Mouse (Mus musculus): ENCODE measurements at regions not wholly inside any gene's neighbourhood (a gene's known extent, or its start where the extent isn't known, plus 50 kb on each side); places are given as distances from the start of the nearest gene placed in this dataset.

- H3K9me3 ChIP-seq (ENCODE audit: control insufficient read depth, low read length), result no peaks in the 10 kb centered on the region
- peak; percentile 68; the same call in 1 of the 2 replicates for ATAC-seq (ENCODE audit: low FRiP score, low TSS enrichment)
- H3K27me3 ChIP-seq (ENCODE audit: control insufficient read depth, insufficient read depth, low read length), result no peaks in the 10 kb centered on the region
- 63% methylated on average over 8 of the region's 8 CpGs for WGBS
- no peaks in the 10 kb centered on the region for H3K4me1 ChIP-seq (ENCODE audit: control insufficient read depth, insufficient read depth, low read length)
- H3K4me2 ChIP-seq (replicated peaks; ENCODE audit: low read depth, low read length), result no peak overlapping the region
- no peaks in the 10 kb centered on the region for H3K36me3 ChIP-seq (ENCODE audit: control insufficient read depth, insufficient read depth, low read length)
- H3K4me3 ChIP-seq (ENCODE audit: low read length), result no peak overlapping the region
- no peak overlapping the region for H3K9ac ChIP-seq (ENCODE audit: low read depth, low read length)
- no peak overlapping the region for H3K27ac ChIP-seq (ENCODE audit: low read depth, low read length)
Measured at GRCm38 (mm10) chr13:101062582-101062981, 229.4 kb upstream of the Slc30a5 start.

GRCm38 (mm10) chr13:101061233-101062144 is 228.3 kb upstream of the Slc30a5 start:
- Histone ChIP-seq H3K9ac (ENCODE audit: low read depth, low read length) (no peak overlapping the region), H3K9me3 (ENCODE audit: control insufficient read depth, low read length) (no peaks in the 10 kb centered on the region), H3K4me1 (ENCODE audit: control insufficient read depth, insufficient read depth, low read length) (no peaks in the 10 kb centered on the region), H3K4me2 (replicated peaks; ENCODE audit: low read depth, low read length) (no peak overlapping the region), H3K4me3 (ENCODE audit: low read length) (no peak overlapping the region), H3K36me3 (ENCODE audit: control insufficient read depth, insufficient read depth, low read length) (no peaks in the 10 kb centered on the region), H3K27me3 (ENCODE audit: control insufficient read depth, insufficient read depth, low read length) (no peaks in the 10 kb centered on the region), H3K27ac (ENCODE audit: low read depth, low read length) (no peak overlapping the region)
- 48% methylated on average over 15 of the region's 15 CpGs for WGBS
- ATAC-seq (ENCODE audit: low FRiP score, low TSS enrichment), result no peak

- Histone ChIP-seq H3K27ac (ENCODE audit: low read depth, low read length) (no peak overlapping the region), H3K4me2 (replicated peaks; ENCODE audit: low read depth, low read length) (no peak overlapping the region), H3K36me3 (ENCODE audit: control insufficient read depth, insufficient read depth, low read length) (no peaks in the 10 kb centered on the region), H3K9ac (ENCODE audit: low read depth, low read length) (no peak overlapping the region), H3K4me3 (ENCODE audit: low read length) (no peak overlapping the region), H3K4me1 (ENCODE audit: control insufficient read depth, insufficient read depth, low read length) (no peaks in the 10 kb centered on the region), H3K27me3 (ENCODE audit: control insufficient read depth, insufficient read depth, low read length) (no peaks in the 10 kb centered on the region), H3K9me3 (ENCODE audit: control insufficient read depth, low read length) (no peaks in the 10 kb centered on the region)
- ATAC-seq (ENCODE audit: low FRiP score, low TSS enrichment), result no peak
- WGBS, result 93% methylated on average over 1 of the region's 1 CpGs
Measured at GRCm38 (mm10) chr13:101049511-101049910, 216.3 kb upstream of the Slc30a5 start.

- Histone ChIP-seq H3K9me3 (ENCODE audit: control insufficient read depth, low read length) (no peaks in the 10 kb centered on the region), H3K36me3 (ENCODE audit: control insufficient read depth, insufficient read depth, low read length) (no peaks in the 10 kb centered on the region), H3K4me3 (ENCODE audit: low read length) (no peak overlapping the region), H3K27me3 (ENCODE audit: control insufficient read depth, insufficient read depth, low read length) (no peaks in the 10 kb centered on the region), H3K4me1 (ENCODE audit: control insufficient read depth, insufficient read depth, low read length) (no peaks in the 10 kb centered on the region), H3K9ac (ENCODE audit: low read depth, low read length) (no peak overlapping the region), H3K27ac (ENCODE audit: low read depth, low read length) (no peak overlapping the region), H3K4me2 (replicated peaks; ENCODE audit: low read depth, low read length) (no peak overlapping the region)
- 65% methylated on average over 1 of the region's 1 CpGs for WGBS
- no peak; the same call in 1 of the 2 replicates for ATAC-seq (ENCODE audit: low FRiP score, low TSS enrichment)
Measured at GRCm38 (mm10) chr13:101032594-101032993, 199.4 kb upstream of the Slc30a5 start.

GRCm38 (mm10) chr13:101026043-101026442 is 192.8 kb upstream of the Slc30a5 start:
- Histone ChIP-seq H3K9ac (ENCODE audit: low read depth, low read length) (no peak overlapping the region), H3K4me1 (ENCODE audit: control insufficient read depth, insufficient read depth, low read length) (no peaks in the 10 kb centered on the region), H3K4me2 (replicated peaks; ENCODE audit: low read depth, low read length) (no peak overlapping the region), H3K4me3 (ENCODE audit: low read length) (no peak overlapping the region), H3K27ac (ENCODE audit: low read depth, low read length) (no peak overlapping the region), H3K36me3 (ENCODE audit: control insufficient read depth, insufficient read depth, low read length) (no peaks in the 10 kb centered on the region), H3K9me3 (ENCODE audit: control insufficient read depth, low read length) (peaks cover 2% of the 10 kb centered on the region; the same call in 1 of the 2 replicates), H3K27me3 (ENCODE audit: control insufficient read depth, insufficient read depth, low read length) (no peaks in the 10 kb centered on the region)
- no peak for ATAC-seq (ENCODE audit: low FRiP score, low TSS enrichment)

GRCm38 (mm10) chr13:101025488-101025887 is 192.3 kb upstream of the Slc30a5 start:
- H3K27ac ChIP-seq (ENCODE audit: low read depth, low read length), result no peak overlapping the region
- 86% methylated on average over 2 of the region's 2 CpGs for WGBS

GRCm38 (mm10) chr13:101024971-101025370 is 191.7 kb upstream of the Slc30a5 start:
- H3K36me3 ChIP-seq (ENCODE audit: control insufficient read depth, insufficient read depth, low read length), result no peaks in the 10 kb centered on the region
- no peaks in the 10 kb centered on the region for H3K4me1 ChIP-seq (ENCODE audit: control insufficient read depth, insufficient read depth, low read length)
- H3K9ac ChIP-seq (ENCODE audit: low read depth, low read length), result no peak overlapping the region
- no peak overlapping the region for H3K4me2 ChIP-seq (replicated peaks; ENCODE audit: low read depth, low read length)
- H3K27ac ChIP-seq (ENCODE audit: low read depth, low read length), result no peak overlapping the region
- H3K27me3 ChIP-seq (ENCODE audit: control insufficient read depth, insufficient read depth, low read length), result no peaks in the 10 kb centered on the region
- peaks cover 4% of the 10 kb centered on the region; the same call in 1 of the 2 replicates for H3K9me3 ChIP-seq (ENCODE audit: control insufficient read depth, low read length)
- no peak overlapping the region for H3K4me3 ChIP-seq (ENCODE audit: low read length)
- WGBS, result 90% methylated on average over 2 of the region's 2 CpGs
- ATAC-seq (ENCODE audit: low FRiP score, low TSS enrichment), result no peak

More at GRCm38 (mm10) chr13:101025488-101025887, 192.3 kb upstream of the Slc30a5 start:
- Histone ChIP-seq H3K9me3 (ENCODE audit: control insufficient read depth, low read length) (peaks cover 4% of the 10 kb centered on the region; the same call in 1 of the 2 replicates), H3K36me3 (ENCODE audit: control insufficient read depth, insufficient read depth, low read length) (no peaks in the 10 kb centered on the region), H3K9ac (ENCODE audit: low read depth, low read length) (no peak overlapping the region), H3K27me3 (ENCODE audit: control insufficient read depth, insufficient read depth, low read length) (no peaks in the 10 kb centered on the region), H3K4me2 (replicated peaks; ENCODE audit: low read depth, low read length) (no peak overlapping the region), H3K4me1 (ENCODE audit: control insufficient read depth, insufficient read depth, low read length) (no peaks in the 10 kb centered on the region), H3K4me3 (ENCODE audit: low read length) (no peak overlapping the region)
- no peak for ATAC-seq (ENCODE audit: low FRiP score, low TSS enrichment)

- peaks cover 4% of the 10 kb centered on the region; the same call in 1 of the 2 replicates for H3K9me3 ChIP-seq (ENCODE audit: control insufficient read depth, low read length)
- no peaks in the 10 kb centered on the region for H3K27me3 ChIP-seq (ENCODE audit: control insufficient read depth, insufficient read depth, low read length)
Measured at GRCm38 (mm10) chr13:101019272-101019676, 186.0 kb upstream of the Slc30a5 start.

GRCm38 (mm10) chr13:101017041-101017440 is 183.8 kb upstream of the Slc30a5 start:
- Histone ChIP-seq H3K27ac (ENCODE audit: low read depth, low read length) (no peak overlapping the region), H3K4me2 (replicated peaks; ENCODE audit: low read depth, low read length) (no peak overlapping the region), H3K9me3 (ENCODE audit: control insufficient read depth, low read length) (peaks cover 4% of the 10 kb centered on the region; the same call in 1 of the 2 replicates), H3K27me3 (ENCODE audit: control insufficient read depth, insufficient read depth, low read length) (no peaks in the 10 kb centered on the region), H3K36me3 (ENCODE audit: control insufficient read depth, insufficient read depth, low read length) (no peaks in the 10 kb centered on the region), H3K9ac (ENCODE audit: low read depth, low read length) (no peak overlapping the region), H3K4me3 (ENCODE audit: low read length) (no peak overlapping the region), H3K4me1 (ENCODE audit: control insufficient read depth, insufficient read depth, low read length) (no peaks in the 10 kb centered on the region)
- ATAC-seq (ENCODE audit: low FRiP score, low TSS enrichment), result no peak
- WGBS, result 64% methylated on average over 6 of the region's 6 CpGs

More at GRCm38 (mm10) chr13:101019272-101019676, 186.0 kb upstream of the Slc30a5 start:
- Histone ChIP-seq H3K9ac (ENCODE audit: low read depth, low read length) (no peak overlapping the region), H3K36me3 (ENCODE audit: control insufficient read depth, insufficient read depth, low read length) (no peaks in the 10 kb centered on the region), H3K4me1 (ENCODE audit: control insufficient read depth, insufficient read depth, low read length) (no peaks in the 10 kb centered on the region), H3K27ac (ENCODE audit: low read depth, low read length) (no peak overlapping the region), H3K4me2 (replicated peaks; ENCODE audit: low read depth, low read length) (no peak overlapping the region), H3K4me3 (ENCODE audit: low read length) (no peak overlapping the region)
- ATAC-seq (ENCODE audit: low FRiP score, low TSS enrichment), result no peak
- 60% methylated on average over 7 of the region's 7 CpGs for WGBS
